Mouse (Mus musculus): Measurements from ENCODE around the gene Ugt1a5. TPM values are rescaled to one million over a fixed set of nuclear protein-coding genes. Genes with fewer than 3 reads are reported as not detected.
A peak's percentile ranks its signal among the peaks of the same experiment; 100 is the strongest.

Ugt1a5 gene
- polyA plus RNA-seq, 1 experiment from 2014 or later, result not detected

DNA sequence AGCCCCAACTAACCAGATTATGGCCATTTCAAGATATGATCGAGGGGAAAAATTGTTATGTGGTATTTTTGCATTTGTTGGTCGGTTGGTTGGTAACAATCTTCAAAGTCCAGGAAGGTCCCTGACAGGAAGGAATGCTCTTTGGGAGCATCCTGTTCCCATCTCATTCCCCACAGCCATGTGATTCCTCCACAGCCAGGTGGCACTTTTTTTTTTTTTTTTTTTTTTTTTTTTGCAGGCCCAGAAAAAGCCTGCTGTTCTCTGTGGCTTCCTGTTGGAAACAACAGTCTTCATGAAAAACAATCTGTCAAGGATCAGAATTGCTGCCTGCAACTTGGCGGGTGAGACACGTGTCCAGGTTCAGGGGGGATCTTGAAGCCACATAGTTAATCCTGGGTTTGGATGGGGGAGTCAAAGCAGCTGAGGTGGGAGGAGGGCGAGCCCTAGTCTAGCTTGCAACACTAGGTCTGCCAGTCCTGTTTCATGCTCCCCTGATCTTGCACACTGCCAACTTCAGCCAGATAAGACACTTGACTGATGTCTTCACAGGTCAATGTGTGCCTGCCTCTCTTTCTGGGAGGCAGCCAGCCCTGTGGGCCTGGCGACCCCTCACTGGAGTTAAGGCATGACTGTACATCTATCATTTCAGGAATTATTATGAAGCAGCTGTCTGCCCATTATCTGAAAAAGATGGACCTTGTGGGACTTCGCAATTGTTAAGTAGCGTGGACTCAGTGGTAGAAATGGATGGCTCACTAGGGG is 93.2 kb downstream of the Ugt1a5 start:
- H3K27me3 ChIP-seq (ENCODE audit: control insufficient read depth, insufficient read depth, low read length), result no peaks in the 10 kb centered on the region
- no peak overlapping the region for H3K4me2 ChIP-seq
- H3K36me3 ChIP-seq (ENCODE audit: control insufficient read depth, insufficient read depth, low read length), result peaks cover 33% of the 10 kb centered on the region
- ATAC-seq (ENCODE audit: low FRiP score) (peak; percentile 6; the same call in 1 of the 2 replicates), DNase-seq (ENCODE audit: low spot score, missing footprints) (no peak)
- no peak overlapping the region for H3K4me3 ChIP-seq (ENCODE audit: low read depth, low read length)
- peaks cover 58% of the 10 kb centered on the region for H3K9me3 ChIP-seq (ENCODE audit: control insufficient read depth, low read length)
- no peak overlapping the region for H3K9ac ChIP-seq (ENCODE audit: low read length)
- 82% methylated on average over 8 of the region's 8 CpGs for WGBS
- no peak overlapping the region for H3K27ac ChIP-seq (ENCODE audit: low read depth, low read length)
- H3K4me1 ChIP-seq (ENCODE audit: control insufficient read depth, insufficient read depth, low read length), result no peaks in the 10 kb centered on the region

DNA sequence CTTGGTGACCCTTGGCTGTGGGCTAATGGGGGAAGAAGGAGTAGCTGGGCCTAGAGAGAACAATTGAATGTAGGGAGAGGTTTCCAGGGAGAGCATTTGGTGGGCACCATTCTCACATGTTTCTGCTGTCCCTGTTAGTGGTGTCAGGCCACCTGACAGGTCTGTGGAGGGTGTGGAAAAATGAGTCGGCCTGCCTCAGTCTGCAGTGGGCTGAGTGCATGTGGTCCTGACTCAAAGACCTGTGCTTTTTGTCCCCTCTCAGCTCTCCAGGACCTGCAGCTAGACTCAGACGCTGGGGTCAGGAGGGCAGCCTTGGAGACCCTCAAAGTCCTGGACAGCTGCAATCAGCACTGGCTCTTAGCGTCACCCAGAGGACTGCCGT is 93.8 kb downstream of the Ugt1a5 start:
- no peak overlapping the region for H3K27ac ChIP-seq (ENCODE audit: low read depth, low read length)
- peaks cover 52% of the 10 kb centered on the region for H3K9me3 ChIP-seq (ENCODE audit: control insufficient read depth, low read length)
- peaks cover 38% of the 10 kb centered on the region for H3K36me3 ChIP-seq (ENCODE audit: control insufficient read depth, insufficient read depth, low read length)
- H3K9ac ChIP-seq (ENCODE audit: low read length), result no peak overlapping the region
- no peaks in the 10 kb centered on the region for H3K27me3 ChIP-seq (ENCODE audit: control insufficient read depth, insufficient read depth, low read length)
- H3K4me1 ChIP-seq (ENCODE audit: control insufficient read depth, insufficient read depth, low read length), result no peaks in the 10 kb centered on the region
- H3K4me2 ChIP-seq, result no peak overlapping the region
- WGBS, result 84% methylated on average over 4 of the region's 4 CpGs
- H3K4me3 ChIP-seq (ENCODE audit: low read depth, low read length), result no peak overlapping the region
- DNase-seq (ENCODE audit: low spot score, missing footprints) (no peak), ATAC-seq (ENCODE audit: low FRiP score) (peak; percentile 5)

DNA sequence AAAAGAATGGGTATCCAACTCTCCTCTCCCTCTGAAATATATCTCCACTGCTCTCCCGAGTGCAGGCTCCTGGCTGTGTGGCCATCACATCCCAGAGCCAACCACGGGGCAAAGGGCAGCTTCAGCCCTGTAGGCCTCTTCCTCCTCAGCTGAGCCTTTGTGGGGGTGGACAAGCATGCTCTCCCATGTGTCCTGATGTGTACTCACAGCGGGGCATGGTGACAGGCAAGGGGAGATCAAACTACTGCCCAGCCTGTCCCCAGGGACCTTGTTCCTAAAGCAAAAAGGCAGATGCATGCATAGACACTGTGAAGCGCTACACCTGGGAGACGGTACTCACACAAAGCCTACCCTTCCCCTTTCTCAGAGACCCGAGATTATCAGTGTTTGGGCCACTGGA is 94.3 kb downstream of the Ugt1a5 start:
- Histone ChIP-seq H3K36me3 (ENCODE audit: control insufficient read depth, insufficient read depth, low read length) (peaks cover 43% of the 10 kb centered on the region), H3K4me2 (no peak overlapping the region), H3K4me3 (ENCODE audit: low read depth, low read length) (no peak overlapping the region), H3K4me1 (ENCODE audit: control insufficient read depth, insufficient read depth, low read length) (no peaks in the 10 kb centered on the region), H3K9ac (ENCODE audit: low read length) (no peak overlapping the region), H3K27ac (ENCODE audit: low read depth, low read length) (no peak overlapping the region), H3K27me3 (ENCODE audit: control insufficient read depth, insufficient read depth, low read length) (no peaks in the 10 kb centered on the region), H3K9me3 (ENCODE audit: control insufficient read depth, low read length) (peaks cover 48% of the 10 kb centered on the region)
- 82% methylated on average over 6 of the region's 6 CpGs for WGBS
- ATAC-seq (ENCODE audit: low FRiP score) (peak; percentile 19), DNase-seq (ENCODE audit: low spot score, missing footprints) (no peak)

DNA sequence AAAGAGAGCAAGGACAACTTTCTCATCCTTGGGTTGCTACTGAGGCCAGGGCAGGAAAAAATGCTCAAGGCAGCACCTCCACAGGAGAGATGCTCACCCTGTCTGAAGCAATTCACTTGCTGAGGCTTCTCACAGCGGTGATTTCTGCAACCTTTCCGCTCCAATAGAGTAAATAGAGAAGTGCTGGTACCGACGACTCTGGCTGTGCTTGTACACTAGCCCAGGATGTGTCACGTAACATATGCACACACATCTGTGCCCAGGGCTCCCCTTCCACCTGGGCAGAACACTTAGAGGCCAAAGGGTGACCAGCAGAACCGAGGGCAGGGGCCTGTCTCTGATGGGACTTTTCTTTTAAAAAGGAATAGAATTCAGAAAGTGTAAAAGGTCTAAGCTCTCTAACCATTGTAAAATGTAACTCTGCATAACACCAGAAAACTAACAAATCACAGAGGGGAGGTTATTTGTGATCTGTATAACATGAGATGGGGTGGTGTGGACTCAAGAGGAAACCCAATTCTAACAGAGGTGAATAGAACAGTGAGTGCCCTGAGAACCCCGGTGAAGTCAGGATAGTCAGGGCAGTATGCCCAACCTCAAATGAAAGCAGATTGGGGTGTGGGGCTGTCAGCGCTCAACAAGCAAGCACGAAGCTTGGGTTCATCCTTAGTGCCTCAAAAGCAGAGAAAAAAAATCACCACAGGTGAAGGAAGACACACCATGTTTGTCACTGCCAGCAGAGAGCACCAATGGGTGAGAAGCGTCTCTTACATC is 95.0 kb downstream of the Ugt1a5 start:
- ATAC-seq (ENCODE audit: low FRiP score) (no peak), DNase-seq (ENCODE audit: low spot score, missing footprints) (no peak)
- no peak overlapping the region for H3K4me3 ChIP-seq (ENCODE audit: low read depth, low read length)
- no peak overlapping the region for H3K4me2 ChIP-seq
- H3K27ac ChIP-seq (ENCODE audit: low read depth, low read length), result no peak overlapping the region
- peaks cover 50% of the 10 kb centered on the region for H3K36me3 ChIP-seq (ENCODE audit: control insufficient read depth, insufficient read depth, low read length)
- H3K9ac ChIP-seq (ENCODE audit: low read length), result no peak overlapping the region
- H3K9me3 ChIP-seq (ENCODE audit: control insufficient read depth, low read length), result peaks cover 45% of the 10 kb centered on the region
- H3K27me3 ChIP-seq (ENCODE audit: control insufficient read depth, insufficient read depth, low read length), result no peaks in the 10 kb centered on the region
- 85% methylated on average over 10 of the region's 10 CpGs for WGBS
- H3K4me1 ChIP-seq (ENCODE audit: control insufficient read depth, insufficient read depth, low read length), result no peaks in the 10 kb centered on the region

DNA sequence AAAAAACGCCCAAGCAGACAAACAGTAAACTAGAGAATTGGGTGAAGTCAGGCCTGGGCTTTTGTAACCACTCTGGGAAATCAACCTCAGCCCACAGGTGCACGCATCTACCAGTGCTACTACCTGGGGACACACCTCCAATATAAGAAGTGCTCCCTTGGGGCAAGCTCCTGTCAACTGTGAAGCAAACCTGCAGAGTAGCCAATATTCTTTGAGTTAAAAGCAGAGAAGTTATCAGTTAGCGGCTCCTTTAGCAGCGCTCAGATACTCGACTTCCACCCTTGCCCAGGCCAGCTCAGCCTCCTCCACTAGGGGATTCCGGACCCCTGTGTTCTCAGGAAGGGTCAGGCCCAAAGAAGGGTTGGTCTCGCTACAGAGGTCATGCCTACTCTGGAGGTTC is 95.9 kb downstream of the Ugt1a5 start:
- Histone ChIP-seq H3K27ac (ENCODE audit: low read depth, low read length) (no peak overlapping the region), H3K9me3 (ENCODE audit: control insufficient read depth, low read length) (peaks cover 44% of the 10 kb centered on the region), H3K4me1 (ENCODE audit: control insufficient read depth, insufficient read depth, low read length) (no peaks in the 10 kb centered on the region), H3K9ac (ENCODE audit: low read length) (no peak overlapping the region), H3K27me3 (ENCODE audit: control insufficient read depth, insufficient read depth, low read length) (no peaks in the 10 kb centered on the region), H3K36me3 (ENCODE audit: control insufficient read depth, insufficient read depth, low read length) (peaks cover 59% of the 10 kb centered on the region), H3K4me3 (ENCODE audit: low read depth, low read length) (no peak overlapping the region), H3K4me2 (no peak overlapping the region)
- DNase-seq (ENCODE audit: low spot score, missing footprints), result no peak
- WGBS, result 86% methylated on average over 7 of the region's 7 CpGs
- no peak for ATAC-seq (ENCODE audit: low FRiP score)

DNA sequence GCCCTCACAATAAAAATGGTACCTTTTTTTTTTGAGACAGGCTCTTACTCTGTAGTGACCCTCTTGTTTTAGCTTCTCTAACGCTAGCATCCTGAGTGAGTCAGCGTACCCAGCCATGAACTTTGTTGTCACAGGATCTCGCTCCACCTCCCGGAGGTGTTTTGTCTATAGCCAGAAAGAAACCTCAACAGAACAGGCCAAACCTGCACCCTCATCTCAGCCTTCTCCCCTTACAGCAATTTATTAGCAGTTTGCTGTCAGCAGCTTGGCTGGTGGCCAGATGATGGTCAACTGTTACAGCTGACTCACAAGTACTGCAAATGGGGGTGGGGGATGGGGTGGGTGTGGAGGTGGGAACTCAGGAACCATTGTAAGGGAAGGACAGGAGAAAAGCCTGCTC is 96.4 kb downstream of the Ugt1a5 start:
- H3K9ac ChIP-seq (ENCODE audit: low read length), result no peak overlapping the region
- no peak overlapping the region for H3K4me2 ChIP-seq
- DNase-seq (ENCODE audit: low spot score, missing footprints), result no peak
- H3K9me3 ChIP-seq (ENCODE audit: control insufficient read depth, low read length), result peaks cover 39% of the 10 kb centered on the region
- H3K27ac ChIP-seq (ENCODE audit: low read depth, low read length), result no peak overlapping the region
- WGBS, result 91% methylated on average over 4 of the region's 4 CpGs
- no peak for ATAC-seq (ENCODE audit: low FRiP score)
- peaks cover 65% of the 10 kb centered on the region for H3K36me3 ChIP-seq (ENCODE audit: control insufficient read depth, insufficient read depth, low read length)
- no peak overlapping the region for H3K4me3 ChIP-seq (ENCODE audit: low read depth, low read length)
- H3K27me3 ChIP-seq (ENCODE audit: control insufficient read depth, insufficient read depth, low read length), result no peaks in the 10 kb centered on the region
- H3K4me1 ChIP-seq (ENCODE audit: control insufficient read depth, insufficient read depth, low read length), result no peaks in the 10 kb centered on the region

DNA sequence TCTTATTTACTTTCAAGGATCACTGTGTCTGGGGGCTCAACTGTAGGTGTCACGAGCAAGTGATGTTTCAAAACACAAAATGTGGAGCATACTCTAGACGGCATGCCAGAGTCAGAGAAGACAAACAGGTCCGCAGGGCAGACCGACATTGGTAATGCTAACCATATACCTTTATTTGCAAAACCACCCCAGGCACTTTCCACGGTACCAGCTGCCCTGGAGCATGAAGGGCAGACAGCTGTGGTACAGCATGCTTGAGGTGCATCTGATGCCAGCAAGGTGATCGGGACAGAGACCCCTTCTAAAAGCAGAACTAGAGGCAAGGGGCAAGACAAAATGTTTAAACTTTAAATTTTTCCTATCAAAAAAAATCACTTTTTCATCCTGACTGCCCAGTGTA is 97.1 kb downstream of the Ugt1a5 start:
- Histone ChIP-seq H3K27ac (ENCODE audit: low read depth, low read length) (no peak overlapping the region), H3K27me3 (ENCODE audit: control insufficient read depth, insufficient read depth, low read length) (no peaks in the 10 kb centered on the region), H3K4me1 (ENCODE audit: control insufficient read depth, insufficient read depth, low read length) (no peaks in the 10 kb centered on the region), H3K4me2 (no peak overlapping the region), H3K36me3 (ENCODE audit: control insufficient read depth, insufficient read depth, low read length) (peaks cover 72% of the 10 kb centered on the region), H3K9me3 (ENCODE audit: control insufficient read depth, low read length) (peaks cover 32% of the 10 kb centered on the region), H3K4me3 (ENCODE audit: low read depth, low read length) (no peak overlapping the region), H3K9ac (ENCODE audit: low read length) (no peak overlapping the region)
- DNase-seq (ENCODE audit: low spot score, missing footprints), result no peak
- no peak for ATAC-seq (ENCODE audit: low FRiP score)
- 78% methylated on average over 6 of the region's 6 CpGs for WGBS

DNA sequence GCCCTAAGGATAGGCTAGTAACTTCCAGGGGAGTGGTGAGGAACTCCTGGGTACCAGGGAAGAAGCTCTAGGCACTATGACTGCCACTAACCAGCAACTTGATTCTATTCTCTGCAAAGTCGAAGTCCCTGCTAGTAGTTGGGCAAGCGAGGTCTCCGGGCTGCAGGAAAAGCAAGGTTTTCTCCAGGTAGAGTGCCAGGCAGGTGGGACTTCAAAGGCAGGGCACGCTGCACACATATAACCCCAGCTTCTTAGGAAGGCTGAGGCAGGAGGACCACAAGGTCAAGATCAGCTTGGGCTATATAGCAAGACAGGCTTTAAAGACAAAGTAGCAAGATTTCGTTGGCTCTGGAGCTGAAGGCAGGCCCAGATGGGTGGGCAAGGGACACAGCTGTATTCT is 98.0 kb downstream of the Ugt1a5 start:
- Histone ChIP-seq H3K27me3 (ENCODE audit: control insufficient read depth, insufficient read depth, low read length) (no peaks in the 10 kb centered on the region), H3K9me3 (ENCODE audit: control insufficient read depth, low read length) (peaks cover 28% of the 10 kb centered on the region), H3K4me1 (ENCODE audit: control insufficient read depth, insufficient read depth, low read length) (no peaks in the 10 kb centered on the region), H3K27ac (ENCODE audit: low read depth, low read length) (no peak overlapping the region), H3K4me3 (ENCODE audit: low read depth, low read length) (no peak overlapping the region), H3K36me3 (ENCODE audit: control insufficient read depth, insufficient read depth, low read length) (peaks cover 80% of the 10 kb centered on the region), H3K9ac (ENCODE audit: low read length) (no peak overlapping the region), H3K4me2 (no peak overlapping the region)
- ATAC-seq (ENCODE audit: low FRiP score) (no peak), DNase-seq (ENCODE audit: low spot score, missing footprints) (no peak)
- 90% methylated on average over 5 of the region's 5 CpGs for WGBS

DNA sequence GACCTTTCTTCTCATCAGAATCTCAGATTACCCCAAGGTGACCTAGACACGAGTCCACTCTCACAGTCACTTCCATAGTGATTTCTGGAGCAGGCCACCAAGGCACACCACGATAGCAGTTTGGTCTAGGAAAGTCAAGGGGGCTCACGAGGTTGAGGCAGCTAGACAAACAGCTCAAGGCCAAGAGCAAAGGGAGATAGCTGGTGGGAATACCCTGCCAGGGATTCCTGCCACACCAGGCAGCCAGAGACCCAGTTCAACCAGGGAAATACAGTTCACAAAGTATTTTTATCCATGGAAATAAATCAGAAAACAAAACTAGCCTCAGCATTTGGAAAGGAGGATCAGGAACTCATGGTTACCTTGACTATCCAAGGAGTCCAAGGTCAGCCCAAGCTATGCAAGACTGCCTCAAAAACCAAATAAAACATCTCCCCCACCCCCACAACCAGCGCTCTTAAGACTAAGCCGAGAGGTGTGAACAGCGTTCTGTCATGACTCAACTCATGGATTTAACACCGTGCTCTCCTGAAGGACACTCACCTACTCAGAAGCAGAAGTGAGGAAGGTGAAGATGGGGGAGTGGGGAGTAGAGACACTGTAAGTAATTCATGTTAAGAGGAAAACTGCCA is 98.5 kb downstream of the Ugt1a5 start:
- ATAC-seq (ENCODE audit: low FRiP score) (no peak), DNase-seq (ENCODE audit: low spot score, missing footprints) (no peak)
- Histone ChIP-seq H3K36me3 (ENCODE audit: control insufficient read depth, insufficient read depth, low read length) (peaks cover 86% of the 10 kb centered on the region), H3K27ac (ENCODE audit: low read depth, low read length) (no peak overlapping the region), H3K9ac (ENCODE audit: low read length) (no peak overlapping the region), H3K4me1 (ENCODE audit: control insufficient read depth, insufficient read depth, low read length) (no peaks in the 10 kb centered on the region), H3K4me2 (no peak overlapping the region), H3K27me3 (ENCODE audit: control insufficient read depth, insufficient read depth, low read length) (no peaks in the 10 kb centered on the region), H3K4me3 (ENCODE audit: low read depth, low read length) (no peak overlapping the region), H3K9me3 (ENCODE audit: control insufficient read depth, low read length) (peaks cover 25% of the 10 kb centered on the region)
- WGBS, result 90% methylated on average over 7 of the region's 7 CpGs
